Comparison of ENCODE assay signal across 14 mouse cellular contexts in genomic region chr13:99550679-99551369, GRCm38 (mm10). TPM values are rescaled to one million over a fixed set of nuclear protein-coding genes. Genes with fewer than 3 reads are reported as not detected.
DNase-seq lines count a peak whose midpoint lies in the region; ATAC-seq and TF ChIP-seq lines count a peak whose summit lies in the region.
"Had no signal": no experiment of that assay in that cellular context is flagged by ENCODE, and none has a peak within 500 bp of the region (broad histone marks: within the 10 kb centered on the region; RNA-seq: fewer than 3 reads in every experiment).

No protein-coding gene starts in this region.

- DNase-seq in frontal cortex, postnatal 25 days (ENCODE audit: low spot score in 2 of 2): no peak
- peak; percentile 25 for DNase-seq in MN1 (ENCODE audit: low spot score)
- DNase-seq in hindbrain, embryonic 11.5 days (ENCODE audit: low spot score): no peak
- peak; percentile 31 to 39 for DNase-seq in layer of hippocampus, postnatal 36 days
- DNase-seq in ovary, postnatal 10 days (ENCODE audit: low spot score): no peak
- DNase-seq in urinary bladder, adult 18-20 months (ENCODE audit: low spot score in 2 of 2): no peak
- DNase-seq in cerebellum, adult 2 months: no peak
- DNase-seq: adrenal gland, postnatal 10 days; cerebellum, adult 11-12 months had no signal

- H3K4me1 ChIP-seq in hindbrain, embryonic 11.5 days (replicated peaks; ENCODE audit: control insufficient read depth, insufficient read depth, low read length): no peaks in the 10 kb centered on the region; the same call in 1 of the 2 replicates
- H3K4me1 ChIP-seq in cerebellum, adult 2 months (ENCODE audit: control insufficient read depth, insufficient read depth, low read length): peaks cover 17% of the 10 kb centered on the region

- no peak overlapping the region for H3K27ac ChIP-seq in hindbrain, embryonic 11.5 days (ENCODE audit: low read depth, low read length)
- no peak overlapping the region for H3K27ac ChIP-seq in cerebellum, adult 2 months (ENCODE audit: insufficient read depth, low read length)

- H3K36me3 ChIP-seq in hindbrain, embryonic 11.5 days (ENCODE audit: control insufficient read depth, insufficient read depth, low read length): no peaks in the 10 kb centered on the region
- H3K36me3 ChIP-seq: G1E had no signal

- H3K9ac ChIP-seq in hindbrain, embryonic 11.5 days (ENCODE audit: low read depth, low read length): no peak overlapping the region

- TF ChIP-seq CTCF in cerebellum, adult 2 months (IDR thresholded peaks at IDR 0.05; ENCODE audit: borderline replicate concordance, insufficient read depth, low read depth, low read length): no peak

- WGBS in hindbrain, embryonic 11.5 days: 49% methylated on average over 12 of the region's 12 CpGs
- 51% methylated on average over 12 of the region's 12 CpGs for WGBS in cerebellum, adult 2 months

- no peak overlapping the region for H3K4me3 ChIP-seq in hindbrain, embryonic 11.5 days (ENCODE audit: low read depth, low read length)
- H3K4me3 ChIP-seq in cerebellum, adult 2 months (replicated peaks; ENCODE audit: insufficient read depth, low read depth, low read length): no peak overlapping the region
- H3K4me3 ChIP-seq: myocyte had no signal

- H3K4me2 ChIP-seq in hindbrain, embryonic 11.5 days (replicated peaks; ENCODE audit: low read depth, low read length): no peak overlapping the region
- H3K4me2 ChIP-seq: liver, embryonic 11.5 days had no signal

- no peaks in the 10 kb centered on the region for H3K9me3 ChIP-seq in hindbrain, embryonic 11.5 days (ENCODE audit: control insufficient read depth, low read length)

- peak; percentile 94 for ATAC-seq in frontal cortex, adult (ENCODE audit: low TSS enrichment)
- ATAC-seq in hindbrain, embryonic 11.5 days (ENCODE audit: low FRiP score): peak; percentile 33; the same call in 1 of the 2 replicates
- ATAC-seq: intestine, postnatal 0 days had no signal

- TF ChIP-seq POLR2A in cerebellum, adult 2 months (IDR thresholded peaks at IDR 0.05; ENCODE audit: borderline replicate concordance, insufficient read depth, low read length): no peak

- H3K27me3 ChIP-seq in hindbrain, embryonic 11.5 days (ENCODE audit: control insufficient read depth, insufficient read depth, low read length): no peaks in the 10 kb centered on the region
- no peaks in the 10 kb centered on the region for H3K27me3 ChIP-seq in cerebellum, adult 2 months (ENCODE audit: control insufficient read depth, insufficient read depth, low read length)

RNA-seq across cellular contexts. Expression of gene Map1b, which starts 34.5 kb away (rescaled TPM):
- polyA plus RNA-seq in hindbrain, embryonic 11.5 days (2014; fragmentation: Nextera tagmentation; extraction: Ambion mirVana): 1,051 and 1,521 TPM in 2 replicates
- 100 to 1,000 TPM; 679 to 727 TPM for total RNA-seq in layer of hippocampus, postnatal 36 days (2021)
- 155 and 166 TPM in 2 replicates for polyA plus RNA-seq in cerebellum, adult 2 months (2012; rRNA removed)
- polyA plus RNA-seq: G1E had no signal

Comparison
In these comparisons a context has a peak if more than half of its experiments do, and no peak if none do; other contexts are left out.
1. DNase-seq: peak in MN1 (single experiment) and layer of hippocampus, postnatal 36 days (2 of 2); none in frontal cortex, postnatal 25 days (0 of 2), hindbrain, embryonic 11.5 days (single experiment), ovary, postnatal 10 days (single experiment), urinary bladder, adult 18-20 months (0 of 2) and cerebellum, adult 2 months (0 of 2).